Mouse (Mus musculus): ENCODE measurements at regions not wholly inside any gene's neighbourhood (a gene's known extent, or its start where the extent isn't known, plus 50 kb on each side); places are given as distances from the start of the nearest gene placed in this dataset.
"Not testable (repeated sequence)": the region's sequence is repeated elsewhere in the genome, so short reads cannot be mapped to it uniquely, and the experiment has no call there.

DNA sequence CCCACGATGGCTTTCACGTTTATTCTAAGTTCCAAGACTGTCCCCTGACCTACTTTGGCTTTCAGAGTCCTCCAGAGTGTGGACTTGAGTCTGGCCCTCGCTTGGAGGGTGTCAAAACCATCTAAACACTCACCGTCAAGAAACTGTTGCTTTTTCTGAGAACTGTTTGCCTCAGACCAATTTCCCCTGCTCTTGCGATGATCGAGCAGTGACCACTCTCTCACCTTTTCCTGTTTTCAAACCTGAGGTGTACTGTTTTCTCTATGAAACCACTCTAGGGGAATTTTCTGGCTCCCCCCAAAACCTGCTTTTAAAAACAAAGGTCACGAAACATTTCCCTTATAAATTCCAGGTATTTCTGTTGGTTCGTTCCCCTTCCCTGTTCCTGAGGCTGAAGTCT lies 174.0 kb upstream of the Tab2 start:
- no peak overlapping the region for H3K4me3 ChIP-seq (ENCODE audit: insufficient read depth, low read depth, low read length)
- H3K27me3 ChIP-seq (ENCODE audit: control insufficient read depth, insufficient read depth, low read length) = no peaks in the 10 kb centered on the region
- no peak overlapping the region for H3K9ac ChIP-seq (ENCODE audit: low read depth, low read length)
- H3K79me2 ChIP-seq (ENCODE audit: control insufficient read depth, insufficient read depth, low read length) = no peaks in the 10 kb centered on the region
- WGBS = 78% methylated on average over 8 of the region's 8 CpGs
- no peak for DNase-seq (ENCODE audit: extremely low read depth, low read depth, low spot score)
- H3K27ac ChIP-seq (replicated peaks; ENCODE audit: insufficient read depth, low read depth, low read length) = no peak overlapping the region
- H3K36me3 ChIP-seq (ENCODE audit: control insufficient read depth, insufficient read depth, low read length) = no peaks in the 10 kb centered on the region
- TF ChIP-seq POLR2A (IDR thresholded peaks at IDR 0.05; ENCODE audit: extremely low read depth, insufficient read depth, low read length) (no peak), CTCF (IDR thresholded peaks at IDR 0.05; ENCODE audit: low read depth, low read length) (no peak)
- 0 out of 2 replicates have a peak, but pooled peaks cover 2% of the 10 kb centered on the region for H3K4me1 ChIP-seq (ENCODE audit: control insufficient read depth, insufficient read depth, low read length)

DNA sequence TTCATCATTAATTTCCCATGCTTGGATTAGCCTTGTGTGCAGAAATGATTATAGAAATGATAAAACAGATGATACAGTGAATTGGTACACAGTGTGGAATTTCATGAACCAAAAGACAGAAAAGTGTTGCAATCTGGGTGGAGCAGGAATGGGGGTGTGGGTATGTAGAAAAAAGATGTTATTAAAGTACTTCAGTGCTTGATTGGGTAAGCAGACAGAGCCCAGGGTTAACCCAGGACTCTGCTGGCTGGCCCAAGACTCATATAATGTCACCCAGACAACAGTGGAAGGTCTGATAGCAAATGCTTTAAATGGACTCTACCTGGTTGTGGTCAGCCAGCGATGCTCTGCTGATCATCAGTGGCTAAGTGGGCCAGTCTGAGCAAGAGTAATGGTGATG lies 168.1 kb upstream of the Tab2 start:
- H3K4me1 ChIP-seq (ENCODE audit: control insufficient read depth, insufficient read depth, low read length) = no peaks in the 10 kb centered on the region; the same call in 1 of the 2 replicates
- no peaks in the 10 kb centered on the region for H3K36me3 ChIP-seq (ENCODE audit: control insufficient read depth, insufficient read depth, low read length)
- no peak overlapping the region for H3K9ac ChIP-seq (ENCODE audit: low read depth, low read length)
- no peak for DNase-seq (ENCODE audit: extremely low read depth, low read depth, low spot score)
- H3K79me2 ChIP-seq (ENCODE audit: control insufficient read depth, insufficient read depth, low read length) = no peaks in the 10 kb centered on the region
- no peak overlapping the region for H3K27ac ChIP-seq (replicated peaks; ENCODE audit: insufficient read depth, low read depth, low read length)
- H3K27me3 ChIP-seq (ENCODE audit: control insufficient read depth, insufficient read depth, low read length) = no peaks in the 10 kb centered on the region
- TF ChIP-seq POLR2A (IDR thresholded peaks at IDR 0.05; ENCODE audit: extremely low read depth, insufficient read depth, low read length) (no peak), CTCF (IDR thresholded peaks at IDR 0.05; ENCODE audit: low read depth, low read length) (no peak)
- no peak overlapping the region for H3K4me3 ChIP-seq (ENCODE audit: insufficient read depth, low read depth, low read length)
- WGBS = 100% methylated on average over 1 of the region's 1 CpGs

DNA sequence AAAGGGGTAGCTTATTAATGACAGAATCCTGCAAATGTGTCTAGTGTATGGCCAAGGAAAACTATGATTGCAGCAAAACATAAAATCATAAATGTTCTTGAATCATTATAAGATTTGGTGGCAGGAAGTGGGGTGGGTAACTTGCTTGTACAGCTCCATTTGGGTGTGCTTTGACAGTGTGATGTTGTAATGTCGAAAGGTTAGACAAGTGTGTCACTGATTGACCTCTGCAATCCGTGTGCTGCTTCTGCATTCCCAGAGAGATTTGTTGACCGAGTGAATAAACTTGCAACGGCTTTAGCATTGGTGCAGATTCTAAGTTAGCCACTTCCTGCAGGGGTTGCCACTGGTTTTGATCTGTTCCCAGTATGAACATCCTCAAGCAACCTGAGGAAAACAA lies 165.9 kb upstream of the Tab2 start:
- H3K79me2 ChIP-seq (ENCODE audit: control insufficient read depth, insufficient read depth, low read length) = no peaks in the 10 kb centered on the region
- no peak overlapping the region for H3K9ac ChIP-seq (ENCODE audit: low read depth, low read length)
- no peak overlapping the region for H3K27ac ChIP-seq (replicated peaks; ENCODE audit: insufficient read depth, low read depth, low read length)
- H3K4me3 ChIP-seq (ENCODE audit: insufficient read depth, low read depth, low read length) = no peak overlapping the region
- H3K4me1 ChIP-seq (ENCODE audit: control insufficient read depth, insufficient read depth, low read length) = no peaks in the 10 kb centered on the region; the same call in 1 of the 2 replicates
- H3K27me3 ChIP-seq (ENCODE audit: control insufficient read depth, insufficient read depth, low read length) = no peaks in the 10 kb centered on the region
- peak; percentile 65 for DNase-seq (ENCODE audit: extremely low read depth, low read depth, low spot score)
- 7% methylated on average over 4 of the region's 4 CpGs for WGBS
- H3K36me3 ChIP-seq (ENCODE audit: control insufficient read depth, insufficient read depth, low read length) = no peaks in the 10 kb centered on the region
- no peak for TF ChIP-seq CTCF (IDR thresholded peaks at IDR 0.05; ENCODE audit: low read depth, low read length)
- no peak for TF ChIP-seq POLR2A (IDR thresholded peaks at IDR 0.05; ENCODE audit: extremely low read depth, insufficient read depth, low read length)

DNA sequence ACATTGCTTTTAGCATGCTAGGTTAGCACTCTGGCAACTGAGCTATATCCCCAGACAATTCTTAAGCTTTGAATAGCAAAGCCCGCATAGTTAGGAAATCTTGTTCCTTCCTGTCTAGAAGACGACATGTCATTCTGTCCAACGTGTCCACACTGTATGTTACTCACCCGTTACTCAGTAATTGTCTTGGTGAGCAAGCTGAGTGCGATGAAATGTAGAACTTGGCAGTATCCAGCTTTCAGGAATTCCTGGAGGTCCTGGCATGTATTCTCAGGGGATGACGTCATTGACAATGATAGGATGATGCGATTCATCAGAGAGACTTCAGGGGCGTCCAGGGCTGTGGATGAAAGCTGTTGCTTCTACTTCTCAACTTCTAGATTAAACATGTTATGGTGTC lies 160.8 kb upstream of the Tab2 start:
- Histone ChIP-seq H3K9ac (ENCODE audit: low read depth, low read length) (no peak overlapping the region), H3K4me3 (ENCODE audit: insufficient read depth, low read depth, low read length) (no peak overlapping the region), H3K27ac (replicated peaks; ENCODE audit: insufficient read depth, low read depth, low read length) (no peak overlapping the region), H3K27me3 (ENCODE audit: control insufficient read depth, insufficient read depth, low read length) (no peaks in the 10 kb centered on the region), H3K4me1 (ENCODE audit: control insufficient read depth, insufficient read depth, low read length) (no peaks in the 10 kb centered on the region; the same call in 1 of the 2 replicates), H3K36me3 (ENCODE audit: control insufficient read depth, insufficient read depth, low read length) (no peaks in the 10 kb centered on the region), H3K79me2 (ENCODE audit: control insufficient read depth, insufficient read depth, low read length) (no peaks in the 10 kb centered on the region)
- TF ChIP-seq POLR2A (IDR thresholded peaks at IDR 0.05; ENCODE audit: extremely low read depth, insufficient read depth, low read length) (no peak), CTCF (IDR thresholded peaks at IDR 0.05; ENCODE audit: low read depth, low read length) (no peak)
- no peak for DNase-seq (ENCODE audit: extremely low read depth, low read depth, low spot score)
- WGBS = 75% methylated on average over 8 of the region's 8 CpGs

DNA sequence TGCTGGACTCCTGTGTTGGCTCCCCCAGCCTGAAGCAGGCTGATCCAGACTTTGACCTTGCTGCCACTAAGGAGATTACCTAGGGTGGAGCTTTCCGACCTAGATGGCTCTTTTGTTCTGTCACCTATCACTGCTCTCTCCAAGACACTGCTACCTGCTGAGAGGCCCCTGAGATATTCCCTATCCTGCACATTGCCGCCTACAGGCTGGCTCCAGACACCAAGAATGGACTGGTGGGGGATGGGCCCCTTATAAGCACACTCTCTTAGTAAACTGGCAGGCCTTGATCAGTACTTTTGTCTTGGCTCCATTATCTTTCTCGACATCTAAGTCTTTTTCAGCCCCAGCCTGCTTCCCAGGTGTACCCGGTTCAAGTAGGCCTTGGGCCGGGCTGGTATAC lies 158.9 kb upstream of the Tab2 start:
- H3K36me3 ChIP-seq (ENCODE audit: control insufficient read depth, insufficient read depth, low read length); H3K79me2 ChIP-seq (ENCODE audit: control insufficient read depth, insufficient read depth, low read length); DNase-seq (ENCODE audit: extremely low read depth, low read depth, low spot score); H3K4me1 ChIP-seq (ENCODE audit: control insufficient read depth, insufficient read depth, low read length); H3K9ac ChIP-seq (ENCODE audit: low read depth, low read length); H3K4me3 ChIP-seq (ENCODE audit: insufficient read depth, low read depth, low read length); H3K27me3 ChIP-seq (ENCODE audit: control insufficient read depth, insufficient read depth, low read length); H3K27ac ChIP-seq (replicated peaks; ENCODE audit: insufficient read depth, low read depth, low read length): not testable (repeated sequence)
- WGBS = 81% methylated on average over 5 of the region's 5 CpGs

DNA sequence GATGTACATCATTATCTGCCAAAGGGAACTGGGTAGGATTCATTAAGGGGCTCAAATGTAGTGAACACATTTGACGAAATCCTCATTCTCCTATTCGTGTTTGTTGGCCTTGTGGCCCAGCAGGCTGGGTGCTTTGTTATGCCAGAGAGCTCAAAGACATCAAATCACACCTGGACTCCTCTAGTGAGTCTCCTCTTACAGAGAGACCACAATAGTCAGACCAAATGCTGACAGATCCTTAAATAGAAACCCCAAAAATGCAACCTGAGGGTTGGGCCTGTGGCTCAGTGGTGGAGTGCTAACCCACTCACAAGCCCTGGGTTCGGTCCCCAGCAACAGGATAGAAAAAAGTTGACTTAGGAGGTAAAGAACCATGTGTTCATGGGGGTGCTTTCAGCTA lies 158.5 kb upstream of the Tab2 start:
- WGBS = 88% methylated on average over 3 of the region's 3 CpGs
- DNase-seq (ENCODE audit: extremely low read depth, low read depth, low spot score) = no peak
- H3K27ac ChIP-seq (replicated peaks; ENCODE audit: insufficient read depth, low read depth, low read length) = no peak overlapping the region
- H3K4me3 ChIP-seq (ENCODE audit: insufficient read depth, low read depth, low read length) = no peak overlapping the region
- TF ChIP-seq POLR2A (IDR thresholded peaks at IDR 0.05; ENCODE audit: extremely low read depth, insufficient read depth, low read length) (no peak), CTCF (IDR thresholded peaks at IDR 0.05; ENCODE audit: low read depth, low read length) (no peak)
- no peak overlapping the region for H3K9ac ChIP-seq (ENCODE audit: low read depth, low read length)
- H3K4me1 ChIP-seq (ENCODE audit: control insufficient read depth, insufficient read depth, low read length) = no peaks in the 10 kb centered on the region
- no peaks in the 10 kb centered on the region for H3K79me2 ChIP-seq (ENCODE audit: control insufficient read depth, insufficient read depth, low read length)
- no peaks in the 10 kb centered on the region for H3K36me3 ChIP-seq (ENCODE audit: control insufficient read depth, insufficient read depth, low read length)
- H3K27me3 ChIP-seq (ENCODE audit: control insufficient read depth, insufficient read depth, low read length) = no peaks in the 10 kb centered on the region
